Mouse (Mus musculus) neural tube, embryonic 15.5 days (tissue): ENCODE measurements around the gene Hoxd10. TPM values are rescaled to one million over a fixed set of nuclear protein-coding genes. Genes with fewer than 3 reads are reported as not detected.

ENCODE experiments used
- ATAC-seq: fragments of 200-750 bp; cut with Nextera tagmentation; 2 replicates; pipeline ENCODE4 v1.8.0; 2017; ENCODE audit warnings: mild to moderate bottlenecking, moderate TSS enrichment, moderate library complexity; ENCODE audit not compliant: low FRiP score
- H3K27ac ChIP-seq: fragments of 300-500 bp; sonication (generic); replicated peaks from 2 replicates; pipeline ENCODE4 v1.5.1; 2015; ENCODE audit warnings: mild to moderate bottlenecking, inconsistent platforms
- H3K27me3 ChIP-seq: fragments of 300-500 bp; sonication (generic); replicated peaks from 2 replicates; pipeline ENCODE4 v1.6.1; 2015; ENCODE audit warnings: inconsistent platforms
- H3K36me3 ChIP-seq: fragments of 300-500 bp; sonication (generic); 2 replicates; pipeline ENCODE4 v1.6.1; 2015; ENCODE audit warnings: inconsistent platforms
- H3K4me1 ChIP-seq: fragments of 300-500 bp; sonication (generic); 2 replicates; pipeline ENCODE4 v1.6.1; 2015; ENCODE audit warnings: inconsistent platforms
- H3K4me2 ChIP-seq: fragments of 300-500 bp; sonication (generic); 2 replicates; pipeline ENCODE4 v1.6.1; 2015; ENCODE audit warnings: inconsistent platforms, mild to moderate bottlenecking, moderate library complexity
- H3K4me3 ChIP-seq: fragments of 300-500 bp; sonication (generic); replicated peaks from 2 replicates; pipeline ENCODE4 v1.5.1; 2015; ENCODE audit warnings: mild to moderate bottlenecking, inconsistent platforms
- H3K9ac ChIP-seq: fragments of 300-500 bp; sonication (generic); replicated peaks from 2 replicates; pipeline ENCODE4 v1.6.1; 2015; ENCODE audit warnings: mild to moderate bottlenecking, inconsistent platforms
- H3K9me3 ChIP-seq: fragments of 300-500 bp; sonication (generic); replicated peaks from 2 replicates; pipeline ENCODE4 v1.6.1; 2016; ENCODE audit warnings: inconsistent platforms
- WGBS: fragments of 180-500 bp; shearing (Covaris S2); methylation state at CpG from one replicate; pipeline ENCODE4 v1.1.7; 2015; ENCODE audit warnings: mixed read lengths; 5-methylcytosine and 5-hydroxymethylcytosine counted together
- polyA plus RNA-seq: library from polyadenylated mRNA; unstranded; fragments of >200 nt; fragmentation: Nextera tagmentation; extraction: Ambion mirVana; gene quantifications from 2 replicates; pipeline ENCODE4 v1.2.1, GENCODE M21; 2015

Gene Hoxd10
- polyA plus RNA-seq, 1 experiment from 2014 or later: 61.8 TPM

DNA sequence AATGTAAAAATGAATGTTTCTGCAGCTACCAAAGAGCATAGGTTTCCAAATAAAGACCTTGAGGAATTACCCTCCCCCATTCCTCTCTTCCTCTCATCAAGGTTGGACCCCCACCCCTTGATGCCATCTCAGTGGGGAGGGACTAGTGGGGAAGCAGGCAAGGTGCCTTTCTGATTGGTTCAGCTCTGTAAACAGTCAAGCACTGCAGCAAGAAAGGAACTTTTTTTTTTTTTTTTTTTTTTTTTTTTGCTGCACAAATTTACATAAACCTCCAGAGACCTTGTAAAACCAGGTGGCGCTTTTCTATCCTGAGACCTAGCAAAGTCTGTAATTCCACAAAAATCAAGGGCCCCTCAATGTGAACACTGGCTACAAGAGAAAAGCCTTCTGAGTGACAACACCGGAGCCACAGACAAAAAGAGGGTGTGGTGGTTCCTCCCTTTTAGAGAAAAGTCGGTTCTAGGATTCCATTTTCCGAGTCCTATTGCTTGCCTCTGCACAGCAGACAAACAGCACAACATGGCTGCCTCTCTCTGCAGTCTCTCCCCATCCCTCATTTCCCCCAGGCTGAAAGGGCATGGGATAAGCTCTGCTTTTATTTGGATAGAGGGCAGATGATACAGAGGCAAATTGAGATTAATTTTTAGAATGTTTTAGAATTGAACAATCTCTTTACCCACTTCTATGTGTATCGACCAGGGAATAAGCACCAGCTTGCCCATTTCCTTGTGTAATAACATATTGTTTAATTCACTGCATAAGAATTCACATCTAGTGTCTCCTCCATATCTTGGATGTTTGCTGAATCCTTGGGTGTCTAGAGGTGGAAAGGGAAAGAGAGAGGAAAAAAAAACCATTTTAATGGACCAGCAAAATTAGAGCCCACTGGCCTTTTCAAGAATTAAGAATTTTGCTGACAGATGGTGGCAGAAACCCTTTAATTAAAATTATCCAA, 18.0 kb downstream of the Hoxd10 start:
- H3K27me3 ChIP-seq: no peaks in the 10 kb centered on the region

DNA sequence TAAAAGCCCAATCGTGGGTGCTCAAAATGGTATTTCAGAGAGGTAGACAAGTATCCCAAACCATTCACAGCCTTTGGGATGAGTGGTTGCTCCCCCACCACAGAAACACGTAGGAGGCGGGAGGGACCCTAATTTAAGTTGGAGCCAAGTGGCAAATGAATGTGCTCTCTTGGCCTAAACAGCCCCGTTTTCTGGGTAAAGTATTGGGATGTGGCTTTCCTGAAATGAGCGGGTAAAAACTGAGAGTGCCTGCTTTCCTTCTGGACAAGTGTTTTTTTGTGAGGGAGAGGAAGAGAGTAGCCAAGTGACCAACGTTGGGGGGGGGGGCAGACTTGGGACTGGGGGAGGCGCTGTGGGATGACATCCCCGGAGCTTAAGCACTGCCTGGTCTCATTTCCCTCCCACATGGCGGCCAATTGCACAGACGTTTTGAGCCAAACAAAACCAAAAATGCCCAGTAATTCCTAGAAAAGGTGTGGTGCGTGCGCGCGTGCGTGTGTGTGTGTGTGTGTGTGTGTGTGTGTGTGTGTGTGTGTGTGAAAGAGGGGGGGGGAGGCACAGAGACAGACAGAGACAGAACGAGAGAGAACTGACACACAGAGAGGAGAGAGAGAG, 19.3 kb downstream of the Hoxd10 start:
- Histone ChIP-seq H3K36me3 (no peaks in the 10 kb centered on the region), H3K4me3 (peak overlapping the region; percentile 75), H3K27me3 (no peaks in the 10 kb centered on the region)

More for the DNA sequence above, 18.0 kb downstream of the Hoxd10 start:
- Histone ChIP-seq H3K9ac (0 out of 2 replicates have a peak overlapping the region, but pooled peaks have one; percentile 2), H3K36me3 (no peaks in the 10 kb centered on the region), H3K9me3 (no peaks in the 10 kb centered on the region), H3K4me2 (peak overlapping the region; percentile 60), H3K4me3 (peak overlapping the region; percentile 75), H3K27ac (peak overlapping the region; percentile 99), H3K4me1 (peaks cover 41% of the 10 kb centered on the region)
- ATAC-seq: no peak
- WGBS: 9% methylated on average over 5 of the region's 5 CpGs

DNA sequence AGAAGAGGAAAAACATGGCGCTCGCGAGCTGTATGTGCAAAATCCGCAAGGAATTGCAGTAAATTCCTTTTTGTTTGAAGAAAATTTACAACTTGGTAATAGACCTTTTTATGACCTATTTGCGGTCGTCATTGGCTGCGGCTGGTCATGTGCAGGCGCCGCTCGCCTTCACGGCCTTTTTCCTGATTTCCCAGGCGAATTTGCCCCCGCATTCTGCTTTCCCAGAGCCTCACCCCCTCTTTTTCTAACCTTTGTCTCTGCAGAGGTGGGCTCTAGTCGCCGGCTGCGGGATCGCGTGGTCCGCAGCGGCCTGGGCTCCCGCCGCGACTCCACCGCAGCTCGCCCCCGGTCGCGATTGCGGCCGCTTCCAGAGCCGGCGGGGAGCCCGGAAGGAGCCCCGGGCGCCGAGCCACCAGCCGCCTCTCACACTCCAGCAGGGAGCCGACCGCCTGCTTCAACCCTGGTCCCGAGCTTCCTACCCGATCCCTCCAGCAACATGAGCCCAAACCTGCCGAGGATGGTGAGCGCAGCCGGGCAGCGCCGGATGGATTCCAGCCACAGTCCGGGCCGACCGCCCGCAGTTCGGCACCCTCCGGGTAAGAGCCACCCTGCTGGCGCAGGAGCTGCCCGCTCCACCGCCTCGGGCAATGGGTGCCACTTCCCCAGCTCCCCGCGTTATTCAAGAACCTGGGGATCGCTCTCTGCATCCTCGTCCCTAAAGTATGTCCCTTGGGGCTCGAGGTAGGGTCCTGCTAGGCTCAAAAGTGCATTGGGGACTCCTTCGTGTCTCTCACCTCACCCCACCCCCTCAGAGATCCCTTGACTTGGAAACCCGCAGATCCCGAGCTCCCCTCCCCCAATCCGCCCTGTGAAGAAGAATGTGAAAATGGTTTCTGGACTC, 20.2 kb downstream of the Hoxd10 start, which contains the start of the genes Hoxd3 and Hoxd4:
Hoxd3 (plus strand) TSS at position 207 of the 901 bp plus-strand sequence.
Hoxd4 (plus strand) TSS at position 209 of the 901 bp plus-strand sequence.
- H3K4me2 ChIP-seq: peak within 1 kb of the TSS; percentile 60
- no peaks in the 10 kb centered on the region for H3K9me3 ChIP-seq
- peak within 1 kb of the TSS; percentile 99 for H3K27ac ChIP-seq
- no peaks in the 10 kb centered on the region for H3K27me3 ChIP-seq
- H3K9ac ChIP-seq: peak within 1 kb of the TSS; percentile 98
- peak within 1 kb of the TSS; percentile 75 for H3K4me3 ChIP-seq
- H3K36me3 ChIP-seq: no peaks in the 10 kb centered on the region
- under 1% methylated on average over 65 of the region's 65 CpGs for WGBS
- peaks cover 53% of the 10 kb centered on the region for H3K4me1 ChIP-seq
- peak; percentile 81 for ATAC-seq

More for the DNA sequence above, 19.3 kb downstream of the Hoxd10 start:
- 2% methylated on average over 16 of the region's 16 CpGs for WGBS
- no peak for ATAC-seq
- H3K27ac ChIP-seq: peak overlapping the region; percentile 99
- H3K9ac ChIP-seq: peak overlapping the region; percentile 98
- H3K9me3 ChIP-seq: no peaks in the 10 kb centered on the region
- peak overlapping the region; percentile 60 for H3K4me2 ChIP-seq
- H3K4me1 ChIP-seq: peaks cover 48% of the 10 kb centered on the region

DNA sequence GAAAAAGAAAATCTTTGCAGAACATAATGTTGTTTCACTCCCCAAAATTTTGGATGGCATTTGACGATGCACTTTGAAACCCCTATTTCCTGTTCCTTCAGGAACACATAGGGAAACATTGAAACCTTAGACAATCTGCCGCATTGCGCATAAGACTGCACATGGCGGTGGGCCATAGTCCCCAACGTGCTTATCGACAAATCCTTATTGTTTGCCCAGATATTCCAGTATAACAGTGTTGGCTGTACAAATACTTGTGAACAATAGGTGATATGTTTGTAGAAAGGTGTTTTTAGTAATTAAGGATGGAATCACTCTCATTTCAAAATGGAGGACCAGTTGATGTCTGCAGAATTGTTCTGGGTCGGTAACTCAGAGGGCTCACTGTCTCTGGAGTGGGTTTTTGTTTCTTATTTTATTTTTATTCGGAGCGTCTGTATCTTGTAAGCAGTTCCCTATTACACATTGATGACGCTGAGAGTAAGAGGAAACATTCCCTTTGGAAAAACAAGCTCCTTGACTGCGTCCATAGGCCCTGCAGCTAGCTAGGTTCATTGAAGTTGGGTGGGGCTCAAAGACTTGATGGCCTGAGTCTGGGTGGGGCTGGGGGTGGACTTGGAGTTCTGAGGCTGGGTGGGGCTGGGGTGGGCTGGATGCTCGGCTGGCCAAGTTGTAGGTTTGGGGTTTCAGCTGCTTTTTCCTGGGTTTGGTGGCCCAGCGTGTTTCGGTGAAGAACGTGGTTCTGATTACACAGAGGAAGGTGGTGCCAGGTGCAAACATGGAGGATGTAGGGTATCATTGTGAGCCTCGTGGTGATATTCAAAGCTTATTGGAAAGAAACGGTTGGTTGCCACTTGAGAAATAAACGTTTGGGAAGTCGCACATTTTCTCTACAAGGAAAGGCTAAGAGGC, 21.8 kb downstream of the Hoxd10 start:
- H3K4me3 ChIP-seq: peak overlapping the region; percentile 75
- no peaks in the 10 kb centered on the region for H3K27me3 ChIP-seq
- H3K4me2 ChIP-seq: peak overlapping the region; percentile 60
- no peaks in the 10 kb centered on the region for H3K36me3 ChIP-seq
- peak overlapping the region; percentile 99 for H3K27ac ChIP-seq
- 7% methylated on average over 19 of the region's 19 CpGs for WGBS
- ATAC-seq: no peak
- peaks cover 57% of the 10 kb centered on the region for H3K4me1 ChIP-seq
- H3K9me3 ChIP-seq: no peaks in the 10 kb centered on the region
- H3K9ac ChIP-seq: peak overlapping the region; percentile 98

DNA sequence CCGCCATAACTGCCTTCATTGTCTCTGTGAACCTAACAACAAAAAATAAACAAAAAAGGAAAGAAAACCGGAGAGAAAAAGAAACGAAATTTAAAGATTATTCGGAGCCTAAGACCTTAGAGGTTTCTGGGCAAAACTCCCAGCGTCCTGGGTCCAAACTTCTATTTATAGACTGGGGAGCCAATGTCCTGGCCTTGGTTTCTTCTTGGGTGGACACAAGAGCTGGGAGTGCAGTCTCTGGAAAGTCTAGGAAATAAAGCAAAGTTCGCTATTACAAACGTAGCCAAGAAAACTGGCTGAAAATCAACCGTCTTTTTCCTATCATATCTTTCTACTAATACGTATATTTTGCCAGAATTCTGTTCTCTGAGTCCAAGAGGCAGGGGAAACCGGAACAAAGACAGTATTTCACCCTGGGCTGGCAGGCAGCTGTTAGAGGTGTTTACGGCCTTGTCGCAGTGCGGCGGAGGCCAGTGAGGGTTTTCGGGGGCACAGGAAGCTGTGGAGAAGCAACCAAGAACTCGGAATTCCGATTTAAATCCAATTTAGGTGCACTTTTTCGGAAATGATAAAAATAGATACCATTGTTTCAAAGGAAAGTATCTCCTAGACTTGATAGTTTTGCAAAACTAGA, 22.5 kb downstream of the Hoxd10 start:
- H3K9ac ChIP-seq: peak overlapping the region; percentile 98
- H3K9me3 ChIP-seq: no peaks in the 10 kb centered on the region
- H3K27me3 ChIP-seq: no peaks in the 10 kb centered on the region
- WGBS: 3% methylated on average over 18 of the region's 18 CpGs
- no peaks in the 10 kb centered on the region for H3K36me3 ChIP-seq
- peak overlapping the region; percentile 99 for H3K27ac ChIP-seq
- peak overlapping the region; percentile 75 for H3K4me3 ChIP-seq
- peak overlapping the region; percentile 60 for H3K4me2 ChIP-seq
- no peak for ATAC-seq
- H3K4me1 ChIP-seq: peaks cover 57% of the 10 kb centered on the region

DNA sequence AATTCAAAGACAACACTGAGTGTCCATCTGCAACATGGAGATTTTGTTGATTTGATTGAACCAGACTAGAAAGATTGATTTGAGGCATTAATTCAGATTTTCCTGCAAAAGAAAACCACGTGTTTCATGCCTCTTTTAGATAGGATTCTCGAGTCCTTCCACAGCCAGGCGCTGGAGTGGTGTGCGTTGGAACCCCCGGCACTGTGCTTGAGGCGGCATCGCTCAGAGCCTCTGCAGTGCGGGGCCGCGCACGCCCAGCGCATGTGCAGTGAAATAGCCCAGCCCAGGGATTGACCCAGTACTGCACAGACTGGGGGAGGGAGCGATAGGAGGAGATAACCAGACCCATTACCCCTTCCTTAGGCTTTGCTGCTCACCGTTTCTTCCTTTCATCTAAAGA, 23.2 kb downstream of the Hoxd10 start:
- no peaks in the 10 kb centered on the region for H3K9me3 ChIP-seq
- no peaks in the 10 kb centered on the region for H3K27me3 ChIP-seq
- WGBS: 3% methylated on average over 14 of the region's 14 CpGs
- H3K4me2 ChIP-seq: peak overlapping the region; percentile 60
- H3K27ac ChIP-seq: peak overlapping the region; percentile 99
- no peaks in the 10 kb centered on the region for H3K36me3 ChIP-seq
- ATAC-seq: peak; percentile 80
- H3K9ac ChIP-seq: peak overlapping the region; percentile 98
- peak overlapping the region; percentile 75 for H3K4me3 ChIP-seq
- H3K4me1 ChIP-seq: peaks cover 56% of the 10 kb centered on the region

DNA sequence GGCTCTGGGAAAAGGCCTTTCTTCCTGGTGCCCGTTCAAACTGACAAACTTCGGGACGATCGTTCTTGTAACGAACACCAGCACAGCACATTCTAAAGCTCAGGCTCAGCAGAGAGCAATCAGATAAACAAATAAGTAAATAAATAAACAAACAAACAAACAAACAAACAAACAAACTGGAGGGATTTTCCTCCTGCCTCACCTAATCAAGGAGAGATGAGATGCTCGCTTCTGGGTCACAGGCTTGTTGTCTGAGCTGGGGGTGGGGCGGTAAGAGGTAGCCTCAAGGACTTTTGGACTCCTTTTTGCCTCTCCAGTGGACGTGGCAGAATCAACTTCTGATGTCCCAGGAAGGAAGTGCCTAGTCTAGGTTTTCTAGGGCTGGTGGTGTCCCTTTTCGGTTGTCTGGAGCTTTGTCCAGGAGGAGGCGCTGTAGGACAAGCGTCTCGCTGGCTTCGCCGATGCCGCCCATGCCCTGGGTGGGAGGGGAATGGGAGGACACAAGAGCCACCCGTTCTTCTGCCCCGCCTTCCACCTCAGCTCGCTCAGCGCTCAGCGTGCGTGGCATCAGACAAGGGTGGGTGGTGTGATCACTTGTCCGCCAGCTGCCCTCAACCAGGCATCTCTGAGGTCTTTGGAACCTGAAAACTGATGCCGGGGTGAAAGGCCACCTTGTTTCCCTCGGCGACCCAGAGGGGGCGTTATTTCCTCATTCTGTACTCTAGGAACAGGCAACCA, 23.9 kb downstream of the Hoxd10 start:
- ATAC-seq: peak; percentile 51
- H3K4me3 ChIP-seq: peak overlapping the region; percentile 75
- 2% methylated on average over 26 of the region's 26 CpGs for WGBS
- H3K9ac ChIP-seq: peak overlapping the region; percentile 98
- H3K36me3 ChIP-seq: no peaks in the 10 kb centered on the region
- H3K4me1 ChIP-seq: peaks cover 56% of the 10 kb centered on the region
- H3K27ac ChIP-seq: peak overlapping the region; percentile 99
- no peaks in the 10 kb centered on the region for H3K9me3 ChIP-seq
- H3K27me3 ChIP-seq: no peaks in the 10 kb centered on the region
- H3K4me2 ChIP-seq: peak overlapping the region; percentile 60

DNA sequence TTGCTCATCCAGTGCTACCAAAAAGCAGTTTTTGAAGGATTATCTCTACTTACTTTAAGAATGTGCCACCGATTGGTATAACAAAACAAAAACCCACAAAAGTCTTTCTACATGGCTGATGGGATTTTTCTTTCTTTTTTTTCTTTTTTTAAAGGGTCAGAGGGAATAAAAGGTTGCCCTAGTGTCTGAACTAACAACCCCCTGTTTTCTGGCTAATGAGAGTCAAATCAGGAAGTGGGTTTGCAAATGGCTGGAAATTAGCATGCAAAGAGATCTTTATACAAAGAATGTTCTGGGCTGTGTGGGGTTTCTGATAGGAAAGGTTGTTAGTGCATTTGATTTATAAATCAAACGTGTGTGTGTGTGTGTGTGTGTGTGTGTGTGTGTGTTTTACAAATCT, 28.7 kb downstream of the Hoxd10 start:
- H3K27me3 ChIP-seq: no peaks in the 10 kb centered on the region
- peak overlapping the region; percentile 16; the same call in 1 of the 2 replicates for H3K4me3 ChIP-seq
- H3K4me2 ChIP-seq: peak overlapping the region; percentile 60
- no peaks in the 10 kb centered on the region for H3K36me3 ChIP-seq
- peak overlapping the region; percentile 81; the same call in 1 of the 2 replicates for H3K27ac ChIP-seq
- H3K4me1 ChIP-seq: peaks cover 99% of the 10 kb centered on the region
- no peak for ATAC-seq
- WGBS: 15% methylated on average over 2 of the region's 2 CpGs
- H3K9me3 ChIP-seq: no peaks in the 10 kb centered on the region
- no peak overlapping the region for H3K9ac ChIP-seq

DNA sequence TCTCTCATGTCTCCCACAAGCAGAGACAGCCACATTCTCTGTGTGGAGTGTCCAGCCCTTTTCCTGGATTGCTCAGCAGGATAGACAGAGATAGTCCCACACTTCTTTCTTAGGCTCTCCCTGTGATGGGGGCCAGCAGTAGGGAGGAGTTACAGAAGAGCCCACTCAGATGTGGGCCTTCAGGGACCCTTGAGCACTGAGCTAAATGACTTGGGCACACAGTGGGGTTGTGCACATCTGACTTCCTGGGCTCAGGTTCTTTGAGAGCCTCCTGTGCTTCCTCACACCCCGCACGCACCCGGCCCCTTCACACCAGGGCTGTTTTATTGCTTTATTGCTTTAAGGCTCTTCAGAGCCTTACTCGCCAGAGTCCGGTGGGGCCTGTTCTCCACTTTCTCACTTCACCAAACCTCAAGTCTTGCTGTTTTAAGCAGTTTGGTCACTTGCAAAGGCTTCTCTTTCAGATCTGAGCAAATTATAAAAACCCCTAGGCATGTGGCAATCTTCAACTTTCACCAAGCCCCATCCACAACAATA, 29.3 kb downstream of the Hoxd10 start:
- Histone ChIP-seq H3K4me2 (peak overlapping the region; percentile 60), H3K4me1 (peaks cover 99% of the 10 kb centered on the region), H3K9ac (no peak overlapping the region; the same call in 1 of the 2 replicates), H3K9me3 (no peaks in the 10 kb centered on the region), H3K27me3 (no peaks in the 10 kb centered on the region), H3K27ac (peak overlapping the region; percentile 81), H3K36me3 (no peaks in the 10 kb centered on the region), H3K4me3 (peak overlapping the region; percentile 16)
- ATAC-seq: no peak
- WGBS: 10% methylated on average over 5 of the region's 5 CpGs
